Mouse (Mus musculus): ENCODE data around the gene Grin2d.

DNA sequence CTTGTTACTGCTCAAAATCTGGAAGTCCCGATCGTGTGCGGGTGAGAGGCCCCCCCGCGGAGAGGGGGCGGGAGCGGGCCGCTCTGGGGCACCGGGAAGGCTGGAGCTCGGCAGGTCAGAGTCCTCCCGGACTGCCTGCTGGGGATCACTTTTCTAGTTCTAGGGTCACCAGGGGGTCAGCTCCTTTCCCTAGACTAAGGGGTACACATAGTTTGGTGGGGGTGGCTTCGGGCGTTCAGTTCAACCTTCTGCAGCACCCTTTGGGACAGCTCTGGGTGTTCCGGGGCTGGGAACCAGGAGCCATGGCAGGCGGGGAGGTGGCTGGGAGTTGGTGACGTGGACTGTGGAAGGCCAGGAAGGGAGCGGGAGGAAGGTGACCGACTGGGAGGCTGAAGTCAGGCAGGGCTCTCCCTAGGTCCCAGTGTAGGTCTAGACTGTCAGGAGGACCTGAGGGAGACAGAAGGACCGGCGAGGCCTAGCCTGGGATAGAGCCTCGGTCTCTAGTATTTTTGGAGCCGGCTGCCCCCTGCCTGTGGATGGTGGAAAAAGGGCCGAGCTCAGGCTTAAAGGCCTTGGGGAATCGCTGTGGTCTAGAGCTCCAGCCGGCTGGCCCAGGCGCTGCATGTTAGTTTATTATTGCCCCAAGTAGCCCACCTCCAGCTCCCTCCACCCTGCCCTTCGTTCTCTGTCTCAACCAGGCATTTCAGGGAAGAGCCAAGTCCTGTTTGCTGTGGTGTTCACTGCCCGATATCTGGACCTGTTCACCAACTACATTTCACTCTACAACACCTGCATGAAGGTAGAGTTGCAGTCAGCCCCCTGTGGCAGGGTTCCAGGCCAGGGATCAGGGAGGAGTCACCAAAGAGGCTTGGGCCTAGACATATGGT is 4.9 kb downstream of the Grin2d start:
- TF ChIP-seq CTCF (IDR thresholded peaks at IDR 0.05; ENCODE audit: borderline replicate concordance, control insufficient read depth, extremely low read depth, insufficient read depth, low read length, poor library complexity) = peak; percentile 42; the same call in 1 of the 2 replicates
- no peak for TF ChIP-seq POLR2A (IDR thresholded peaks at IDR 0.05; ENCODE audit: control insufficient read depth, extremely low read depth, insufficient read depth, low read length, poor library complexity)
